Mouse (Mus musculus) CH12.LX (cell line): Measurements from ENCODE around the gene Tle3.

Experiments
- CTCF ChIP-seq, 2 experiments: IDR thresholded peaks in 1 of 2; conservative IDR thresholded peaks in 1 of 2; 2 replicates each; pipeline ENCODE4 v1.5.1; 2011 to 2012; ENCODE audit warnings: low read depth in 2 of 2, low read length in 2 of 2, improper control_type of control experiment in 1 of 2, inconsistent platforms in 1 of 2, mild to moderate bottlenecking in 1 of 2, moderate library complexity in 1 of 2
- EP300 ChIP-seq: IDR thresholded peaks from 2 replicates; pipeline ENCODE4 v1.6.1; 2011; ENCODE audit warnings: low read length, improper control_type of control experiment
- GABPA ChIP-seq: IDR thresholded peaks from 2 replicates; pipeline ENCODE4 v1.6.1; 2012; ENCODE audit warnings: low read depth, low read length, improper control_type of control experiment, inconsistent platforms; ENCODE audit not compliant: insufficient replicate concordance
- PAX5 ChIP-seq: IDR thresholded peaks from 2 replicates; pipeline ENCODE4 v1.6.1; 2012; ENCODE audit warnings: low read length, inconsistent platforms, mixed read lengths
- POLR2A ChIP-seq: IDR thresholded peaks from 2 replicates; pipeline ENCODE4 v1.6.1; 2011; ENCODE audit warnings: low read depth, mild to moderate bottlenecking, improper control_type of control experiment, low read length
- SIN3A ChIP-seq: IDR thresholded peaks from 2 replicates; pipeline ENCODE4 v1.6.1; 2012; ENCODE audit warnings: low read length, improper control_type of control experiment, inconsistent platforms
- ZC3H11A ChIP-seq: IDR thresholded peaks from 2 replicates; pipeline ENCODE4 v1.6.1; 2012; ENCODE audit warnings: low read depth, mild to moderate bottlenecking, inconsistent platforms, low read length, improper control_type of control experiment

DNA sequence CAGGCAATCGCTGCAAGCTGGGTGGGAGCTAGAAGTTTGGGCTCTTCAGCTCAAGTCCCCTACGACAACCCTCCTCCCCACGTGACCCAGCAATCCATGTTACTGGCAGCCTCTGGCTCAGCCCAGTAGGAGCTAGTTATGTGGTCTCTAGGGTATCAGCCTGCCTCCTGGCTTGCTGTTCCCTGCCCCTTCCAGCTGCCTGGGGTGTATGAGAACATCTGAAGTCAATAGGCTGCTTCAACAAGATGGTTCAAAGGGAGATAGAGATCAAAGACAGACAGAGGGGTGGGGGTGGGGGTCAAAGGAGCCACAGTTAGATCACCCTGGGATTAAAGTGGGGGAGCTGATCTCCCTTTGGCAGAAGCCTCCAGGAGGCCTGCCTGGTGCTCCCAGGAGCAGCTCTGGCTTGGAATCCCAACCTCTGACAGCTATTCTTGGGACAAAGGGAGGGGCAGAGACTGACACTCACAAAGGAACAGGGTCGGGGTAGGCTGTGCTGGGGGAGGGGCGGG is 73.6 kb downstream of the Tle3 start:
- TF ChIP-seq POLR2A (no peak), GABPA (no peak), ZC3H11A (no peak), PAX5 (no peak), EP300 (no peak), CTCF (conservative IDR thresholded peaks at IDR 0.05 in 1 of 2, IDR thresholded peaks at IDR 0.05 in 1 of 2; ENCODE audit: low read depth in 2 of 2, low read length in 2 of 2) (no peak), SIN3A (no peak)
